Mouse (Mus musculus) ES-Bruce4 (cell line): ENCODE data around the gene Mrpl54.

ENCODE experiments used
- CTCF ChIP-seq: IDR thresholded peaks from one replicate; pipeline ENCODE4 v1.8.1; 2011; ENCODE audit warnings: low read depth, low read length
- EP300 ChIP-seq: IDR thresholded peaks from 2 replicates; pipeline ENCODE4 v1.6.1; 2011; ENCODE audit warnings: low read depth, low read length; ENCODE audit not compliant: insufficient read depth
- POLR2A ChIP-seq: IDR thresholded peaks from one replicate; pipeline ENCODE4 v1.8.1; 2011; ENCODE audit warnings: low read length; ENCODE audit not compliant: insufficient read depth

DNA sequence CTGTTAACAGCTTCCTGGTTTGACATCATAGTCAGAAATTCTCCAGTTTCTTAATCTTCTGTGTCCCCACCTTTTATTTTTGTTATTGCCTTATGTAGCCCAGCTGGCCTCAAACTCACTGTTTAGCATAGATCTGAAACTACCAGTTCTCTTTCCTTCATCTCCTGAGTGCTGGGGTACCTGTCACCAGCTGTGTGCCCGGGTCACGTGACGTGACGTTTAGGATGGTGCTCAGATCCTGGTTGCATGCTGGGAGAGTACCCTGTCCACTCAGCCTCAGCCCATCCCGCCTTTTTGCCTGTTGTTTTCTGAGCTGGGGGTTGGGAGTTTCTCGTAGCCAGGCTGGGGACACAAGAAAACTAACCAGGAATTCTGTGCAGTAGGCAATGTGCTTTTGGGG is 30.5 kb upstream of the Mrpl54 start:
- no peak for TF ChIP-seq POLR2A
- no peak for TF ChIP-seq EP300
- no peak for TF ChIP-seq CTCF
